Comparison of ENCODE assay signal across 9 mouse cellular contexts in genomic region chr19:5692086-5692912, GRCm38 (mm10). TPM values are rescaled to one million over a fixed set of nuclear protein-coding genes. Genes with fewer than 3 reads are reported as not detected.
DNase-seq lines count a peak whose midpoint lies in the region; ATAC-seq and TF ChIP-seq lines count a peak whose summit lies in the region.
"Had no signal": no experiment of that assay in that cellular context is flagged by ENCODE, and none has a peak within 500 bp of the region (broad histone marks: within the 10 kb centered on the region; RNA-seq: fewer than 3 reads in every experiment).

No protein-coding gene starts in this region.

- H3K9ac ChIP-seq in forebrain, postnatal 0 days, result peak overlapping the region; percentile 31; the same call in 1 of the 2 replicates
- H3K9ac ChIP-seq in intestine, embryonic 14.5 days (ENCODE audit: low read length), result peak overlapping the region; percentile 41
- H3K9ac ChIP-seq in liver, embryonic 14.5 days (replicated peaks), result 0 out of 2 replicates have a peak overlapping the region, but pooled peaks have one; percentile 20
- H3K9ac ChIP-seq in neural tube, embryonic 13.5 days, result peak overlapping the region; percentile 90

- no peak for TF ChIP-seq CTCF in forebrain, postnatal 0 days (IDR thresholded peaks at IDR 0.05; ENCODE audit: low read depth)
- TF ChIP-seq CTCF in liver, embryonic 14.5 days (IDR thresholded peaks at IDR 0.05; ENCODE audit: low read depth), result no peak

- H3K36me3 ChIP-seq in erythroblast, embryonic 14.5 days (ENCODE audit: control insufficient read depth), result peaks cover 77% of the 10 kb centered on the region
- peaks cover 25% of the 10 kb centered on the region for H3K36me3 ChIP-seq in forebrain, postnatal 0 days (ENCODE audit: insufficient read depth)
- H3K36me3 ChIP-seq in intestine, embryonic 14.5 days (ENCODE audit: control insufficient read depth, insufficient read depth, low read length), result peaks cover 55% of the 10 kb centered on the region
- H3K36me3 ChIP-seq in liver, embryonic 14.5 days (replicated peaks; ENCODE audit: control insufficient read depth, insufficient read depth, low read depth), result peaks cover 27% of the 10 kb centered on the region
- peaks cover 63% of the 10 kb centered on the region for H3K36me3 ChIP-seq in neural tube, embryonic 13.5 days

- no peaks in the 10 kb centered on the region for H3K27me3 ChIP-seq in erythroblast, embryonic 14.5 days (ENCODE audit: control insufficient read depth)
- no peaks in the 10 kb centered on the region for H3K27me3 ChIP-seq in forebrain, postnatal 0 days (ENCODE audit: insufficient read depth, low read length)
- no peaks in the 10 kb centered on the region for H3K27me3 ChIP-seq in intestine, embryonic 14.5 days (replicated peaks; ENCODE audit: control insufficient read depth, insufficient read depth, low read length)
- H3K27me3 ChIP-seq in liver, embryonic 14.5 days (ENCODE audit: control insufficient read depth, insufficient read depth, low read length), result no peaks in the 10 kb centered on the region
- peaks cover 9% of the 10 kb centered on the region; the same call in 1 of the 2 replicates for H3K27me3 ChIP-seq in neural tube, embryonic 13.5 days
- H3K27me3 ChIP-seq: CH12.LX had no signal

- no peak for TF ChIP-seq EP300 in liver, embryonic 14.5 days (IDR thresholded peaks at IDR 0.05; ENCODE audit: low read depth)

- peaks cover 71% of the 10 kb centered on the region for H3K4me1 ChIP-seq in erythroblast, embryonic 14.5 days (ENCODE audit: control insufficient read depth)
- H3K4me1 ChIP-seq in forebrain, postnatal 0 days (ENCODE audit: insufficient read depth), result peaks cover 17% of the 10 kb centered on the region
- peaks cover 36% of the 10 kb centered on the region for H3K4me1 ChIP-seq in intestine, embryonic 14.5 days (replicated peaks; ENCODE audit: control insufficient read depth, insufficient read depth, low read length)
- H3K4me1 ChIP-seq in liver, embryonic 14.5 days (replicated peaks; ENCODE audit: control insufficient read depth in 2 of 2, insufficient read depth in 2 of 2, low read length in 1 of 2), result peaks cover 10 to 11% of the 10 kb centered on the region in 2 experiments
- peaks cover 67% of the 10 kb centered on the region for H3K4me1 ChIP-seq in neural tube, embryonic 13.5 days (replicated peaks)

- no peak for DNase-seq in forebrain, postnatal 0 days
- DNase-seq in intestine, embryonic 14.5 days (ENCODE audit: low spot score), result no peak
- DNase-seq in liver, embryonic 14.5 days (ENCODE audit: low read depth in 3 of 3, low spot score in 3 of 3), result no peak
- no peak for DNase-seq in frontal cortex, postnatal 10 days (ENCODE audit: low spot score in 2 of 2)
- DNase-seq in ovary, postnatal 14 days (ENCODE audit: low spot score), result no peak

- peak overlapping the region; percentile 82 for H3K4me3 ChIP-seq in erythroblast, embryonic 14.5 days (replicated peaks)
- H3K4me3 ChIP-seq in forebrain, postnatal 0 days (ENCODE audit: low read depth, low read length), result no peak overlapping the region
- peak overlapping the region; percentile 78 for H3K4me3 ChIP-seq in intestine, embryonic 14.5 days (ENCODE audit: low read depth, low read length)
- H3K4me3 ChIP-seq in liver, embryonic 14.5 days (ENCODE audit: insufficient read depth in 1 of 2, low read depth in 2 of 2, low read length in 2 of 2), result peak overlapping the region; percentile 93 to 98
- peak overlapping the region; percentile 76 for H3K4me3 ChIP-seq in neural tube, embryonic 13.5 days

- H3K9me3 ChIP-seq in erythroblast, embryonic 14.5 days (ENCODE audit: control insufficient read depth, low read length), result no peaks in the 10 kb centered on the region
- no peaks in the 10 kb centered on the region for H3K9me3 ChIP-seq in forebrain, postnatal 0 days (ENCODE audit: low read length)
- H3K9me3 ChIP-seq in intestine, embryonic 14.5 days (ENCODE audit: control insufficient read depth, low read length), result no peaks in the 10 kb centered on the region
- no peaks in the 10 kb centered on the region for H3K9me3 ChIP-seq in liver, embryonic 14.5 days (ENCODE audit: control insufficient read depth, low read length)
- H3K9me3 ChIP-seq in neural tube, embryonic 13.5 days, result no peaks in the 10 kb centered on the region

- WGBS in forebrain, postnatal 0 days, result 67% methylated on average over 10 of the region's 10 CpGs
- 61% methylated on average over 10 of the region's 10 CpGs for WGBS in intestine, embryonic 14.5 days
- 49% methylated on average over 10 of the region's 10 CpGs for WGBS in liver, embryonic 14.5 days (ENCODE audit: insufficient replicate concordance)
- WGBS in neural tube, embryonic 13.5 days, result 66% methylated on average over 10 of the region's 10 CpGs

- peak overlapping the region; percentile 97; the same call in 1 of the 2 replicates for H3K4me2 ChIP-seq in forebrain, postnatal 0 days (ENCODE audit: low read depth)
- peak overlapping the region; percentile 99 for H3K4me2 ChIP-seq in intestine, embryonic 14.5 days (ENCODE audit: low read length)
- H3K4me2 ChIP-seq in liver, embryonic 14.5 days (ENCODE audit: low read depth), result peak overlapping the region; percentile 100
- H3K4me2 ChIP-seq in neural tube, embryonic 13.5 days, result peak overlapping the region; percentile 93

- no peak for ATAC-seq in erythroblast, adult 5-6 weeks (replicated peaks; ENCODE audit: low FRiP score, poor library complexity, severe bottlenecking)
- ATAC-seq in forebrain, postnatal 0 days, result no peak
- ATAC-seq in intestine, embryonic 14.5 days (replicated peaks; ENCODE audit: low FRiP score, low TSS enrichment, low read depth), result no peak
- no peak for ATAC-seq in liver, embryonic 14.5 days (ENCODE audit: insufficient read depth)
- no peak for ATAC-seq in neural tube, embryonic 13.5 days (ENCODE audit: low read depth)

- H3K27ac ChIP-seq in forebrain, postnatal 0 days (ENCODE audit: low read depth, low read length), result peak overlapping the region; percentile 62
- H3K27ac ChIP-seq in intestine, embryonic 14.5 days (ENCODE audit: low read depth), result peak overlapping the region; percentile 57
- peak overlapping the region; percentile 6 for H3K27ac ChIP-seq in liver, embryonic 14.5 days
- H3K27ac ChIP-seq in neural tube, embryonic 13.5 days (replicated peaks), result peak overlapping the region; percentile 67

RNA-seq across cellular contexts. Expression of gene Pcnx3, which starts 3.6 kb away (rescaled TPM):
- polyA plus RNA-seq in erythroblast, embryonic 14.5 days (2012), result 43.8 and 46.7 TPM in 2 replicates
- total RNA-seq in erythroblast, adult 5-6 weeks (2015; ENCODE audit: low replicate concordance), result 10.7 and 16.3 TPM in 2 replicates
- total RNA-seq in erythroblast, adult 5-6 weeks (2017; ENCODE audit: low replicate concordance), result 14.8 and 20.3 TPM in 2 replicates
- total RNA-seq in forebrain, postnatal 0 days (2014; rRNA removed), result 57.4 and 67.1 TPM in 2 replicates
- 10.2 and 17.2 TPM in 2 replicates for polyA plus RNA-seq in forebrain, postnatal 0 days (2015; fragmentation: Nextera tagmentation; extraction: Ambion mirVana)
- 27.6 and 30.8 TPM in 2 replicates for polyA plus RNA-seq in intestine, embryonic 14.5 days (2014; fragmentation: Nextera tagmentation; extraction: Ambion mirVana)
- polyA plus RNA-seq in liver, embryonic 14.5 days (2012; rRNA removed), result 19.8 and 25.9 TPM in 2 replicates
- 9.1 and 9.8 TPM in 2 replicates for polyA plus RNA-seq in liver, embryonic 14.5 days (2014; fragmentation: Nextera tagmentation; extraction: Ambion mirVana)
- polyA plus RNA-seq in neural tube, embryonic 13.5 days (2015; fragmentation: Nextera tagmentation; extraction: Ambion mirVana), result 23.0 TPM in 2 replicates

RNA-seq across cellular contexts. Expression of gene Map3k11, which starts 3.8 kb away (rescaled TPM):
- polyA plus RNA-seq in erythroblast, embryonic 14.5 days (2012), result 18.5 and 20.2 TPM in 2 replicates
- 5.0 and 7.3 TPM in 2 replicates for total RNA-seq in erythroblast, adult 5-6 weeks (2015; ENCODE audit: low replicate concordance)
- total RNA-seq in erythroblast, adult 5-6 weeks (2017; ENCODE audit: low replicate concordance), result 8.4 and 11.2 TPM in 2 replicates
- total RNA-seq in forebrain, postnatal 0 days (2014; rRNA removed), result 14.4 and 19.7 TPM in 2 replicates
- polyA plus RNA-seq in forebrain, postnatal 0 days (2015; fragmentation: Nextera tagmentation; extraction: Ambion mirVana), result 8.7 and 9.0 TPM in 2 replicates
- 23.2 and 28.8 TPM in 2 replicates for polyA plus RNA-seq in intestine, embryonic 14.5 days (2014; fragmentation: Nextera tagmentation; extraction: Ambion mirVana)
- polyA plus RNA-seq in liver, embryonic 14.5 days (2012; rRNA removed), result 13.7 and 14.5 TPM in 2 replicates
- 9.1 and 10.8 TPM in 2 replicates for polyA plus RNA-seq in liver, embryonic 14.5 days (2014; fragmentation: Nextera tagmentation; extraction: Ambion mirVana)
- 17.4 and 18.0 TPM in 2 replicates for polyA plus RNA-seq in neural tube, embryonic 13.5 days (2015; fragmentation: Nextera tagmentation; extraction: Ambion mirVana)

RNA-seq across cellular contexts. Expression of gene Kcnk7, which starts 11.9 kb away (rescaled TPM):
- polyA plus RNA-seq in erythroblast, embryonic 14.5 days (2012), result 0.04 and 0.06 TPM in 2 replicates
- not detected in 2 replicates for total RNA-seq in erythroblast, adult 5-6 weeks (2015; ENCODE audit: low replicate concordance)
- total RNA-seq in erythroblast, adult 5-6 weeks (2017; ENCODE audit: low replicate concordance), result not detected in 2 replicates
- not detected in 2 replicates for total RNA-seq in forebrain, postnatal 0 days (2014; rRNA removed)
- 0.17 TPM in 1 of 2 replicates, not detected in the other for polyA plus RNA-seq in forebrain, postnatal 0 days (2015; fragmentation: Nextera tagmentation; extraction: Ambion mirVana)
- polyA plus RNA-seq in intestine, embryonic 14.5 days (2014; fragmentation: Nextera tagmentation; extraction: Ambion mirVana), result 0.30 and 0.45 TPM in 2 replicates
- 0.04 TPM in 1 of 2 replicates, not detected in the other for polyA plus RNA-seq in liver, embryonic 14.5 days (2012; rRNA removed)
- 0.17 and 0.27 TPM in 2 replicates for polyA plus RNA-seq in liver, embryonic 14.5 days (2014; fragmentation: Nextera tagmentation; extraction: Ambion mirVana)
- not detected in 2 replicates for polyA plus RNA-seq in neural tube, embryonic 13.5 days (2015; fragmentation: Nextera tagmentation; extraction: Ambion mirVana)
- total RNA-seq: CH12.LX had no signal

RNA-seq across cellular contexts. Expression of gene Sipa1, which starts 28.8 kb away (rescaled TPM):
- 63.2 and 69.8 TPM in 2 replicates for polyA plus RNA-seq in erythroblast, embryonic 14.5 days (2012)
- 20.5 and 36.9 TPM in 2 replicates for total RNA-seq in erythroblast, adult 5-6 weeks (2015; ENCODE audit: low replicate concordance)
- total RNA-seq in erythroblast, adult 5-6 weeks (2017; ENCODE audit: low replicate concordance), result 27.4 and 90.3 TPM in 2 replicates
- total RNA-seq in forebrain, postnatal 0 days (2014; rRNA removed), result 16.6 and 18.3 TPM in 2 replicates
- polyA plus RNA-seq in forebrain, postnatal 0 days (2015; fragmentation: Nextera tagmentation; extraction: Ambion mirVana), result 14.6 and 19.6 TPM in 2 replicates
- polyA plus RNA-seq in intestine, embryonic 14.5 days (2014; fragmentation: Nextera tagmentation; extraction: Ambion mirVana), result 18.0 and 21.7 TPM in 2 replicates
- polyA plus RNA-seq in liver, embryonic 14.5 days (2012; rRNA removed), result 27.5 and 33.2 TPM in 2 replicates
- polyA plus RNA-seq in liver, embryonic 14.5 days (2014; fragmentation: Nextera tagmentation; extraction: Ambion mirVana), result 14.3 and 18.9 TPM in 2 replicates
- polyA plus RNA-seq in neural tube, embryonic 13.5 days (2015; fragmentation: Nextera tagmentation; extraction: Ambion mirVana), result 19.1 and 19.8 TPM in 2 replicates

RNA-seq across cellular contexts. Expression of gene Ehbp1l1, which starts 33.8 kb away (rescaled TPM):
- polyA plus RNA-seq in erythroblast, embryonic 14.5 days (2012), result 88.4 and 106 TPM in 2 replicates
- 27.5 and 57.9 TPM in 2 replicates for total RNA-seq in erythroblast, adult 5-6 weeks (2015; ENCODE audit: low replicate concordance)
- total RNA-seq in erythroblast, adult 5-6 weeks (2017; ENCODE audit: low replicate concordance), result 236 and 446 TPM in 2 replicates
- 28.5 and 33.2 TPM in 2 replicates for total RNA-seq in forebrain, postnatal 0 days (2014; rRNA removed)
- polyA plus RNA-seq in forebrain, postnatal 0 days (2015; fragmentation: Nextera tagmentation; extraction: Ambion mirVana), result 41.3 and 53.0 TPM in 2 replicates
- polyA plus RNA-seq in intestine, embryonic 14.5 days (2014; fragmentation: Nextera tagmentation; extraction: Ambion mirVana), result 29.6 and 33.6 TPM in 2 replicates
- 70.8 and 95.5 TPM in 2 replicates for polyA plus RNA-seq in liver, embryonic 14.5 days (2012; rRNA removed)
- 66.0 and 76.7 TPM in 2 replicates for polyA plus RNA-seq in liver, embryonic 14.5 days (2014; fragmentation: Nextera tagmentation; extraction: Ambion mirVana)
- polyA plus RNA-seq in neural tube, embryonic 13.5 days (2015; fragmentation: Nextera tagmentation; extraction: Ambion mirVana), result 8.3 and 9.6 TPM in 2 replicates

Comparison
In these comparisons a context has a peak if more than half of its experiments do, and no peak if none do; other contexts are left out.
1. H3K27ac ChIP-seq: peak in every context shown above with its lines; median percentile 67 in neural tube, embryonic 13.5 days; 62 in forebrain, postnatal 0 days; 57 in intestine, embryonic 14.5 days; 6 in liver, embryonic 14.5 days.
2. H3K9ac ChIP-seq: peak in every context shown above with its lines; median percentile 90 in neural tube, embryonic 13.5 days; 41 in intestine, embryonic 14.5 days; 31 in forebrain, postnatal 0 days; 20 in liver, embryonic 14.5 days.